ENCODE assay signal across 9 mouse cellular contexts in genomic region chr2:66184431-66185164, GRCm38 (mm10). TPM values are rescaled to one million over a fixed set of nuclear protein-coding genes. Genes with fewer than 3 reads are reported as not detected.
DNase-seq lines count a peak whose midpoint lies in the region; ATAC-seq and TF ChIP-seq lines count a peak whose summit lies in the region.
"Had no signal": no experiment of that assay in that cellular context is flagged by ENCODE, and none has a peak within 500 bp of the region (broad histone marks: within the 10 kb centered on the region; RNA-seq: fewer than 3 reads in every experiment).

No protein-coding gene starts in this region.

- H3K79me2 ChIP-seq in heart, adult 2 months (replicated peaks; ENCODE audit: control insufficient read depth, insufficient read depth, low read length) = no peaks in the 10 kb centered on the region

- H3K4me2 ChIP-seq in midbrain, embryonic 11.5 days = no peak overlapping the region
- H3K4me2 ChIP-seq in intestine, embryonic 16.5 days (ENCODE audit: low read depth, low read length) = no peak overlapping the region
- H3K4me2 ChIP-seq: liver, embryonic 13.5 days had no signal

- no peaks in the 10 kb centered on the region for H3K9me3 ChIP-seq in midbrain, embryonic 11.5 days (ENCODE audit: control insufficient read depth, low read length)
- H3K9me3 ChIP-seq in midbrain, embryonic 10.5 days (replicated peaks) = no peaks in the 10 kb centered on the region
- H3K9me3 ChIP-seq in intestine, embryonic 16.5 days (ENCODE audit: control insufficient read depth, low read length) = no peaks in the 10 kb centered on the region
- H3K9me3 ChIP-seq: liver, embryonic 13.5 days had no signal

- TF ChIP-seq EP300 in heart, adult 2 months (IDR thresholded peaks at IDR 0.05; ENCODE audit: insufficient read depth, low read depth, low read length) = no peak

- no peak for TF ChIP-seq POLR2A in heart, adult 2 months (IDR thresholded peaks at IDR 0.05; ENCODE audit: insufficient read depth, low read depth, low read length)

- peak; percentile 54; the same call in 1 of the 2 replicates for ATAC-seq in midbrain, embryonic 11.5 days (ENCODE audit: low FRiP score)
- ATAC-seq in intestine, embryonic 16.5 days = no peak

- no peaks in the 10 kb centered on the region for H3K36me3 ChIP-seq in heart, adult 2 months (ENCODE audit: control insufficient read depth, insufficient read depth, low read length)
- no peaks in the 10 kb centered on the region for H3K36me3 ChIP-seq in midbrain, embryonic 11.5 days (ENCODE audit: control insufficient read depth, insufficient read depth, low read length)
- H3K36me3 ChIP-seq in midbrain, embryonic 10.5 days = peaks cover 21% of the 10 kb centered on the region
- no peaks in the 10 kb centered on the region for H3K36me3 ChIP-seq in intestine, embryonic 16.5 days (ENCODE audit: control insufficient read depth, insufficient read depth, low read length)
- H3K36me3 ChIP-seq: liver, embryonic 13.5 days had no signal

- no peaks in the 10 kb centered on the region for H3K27me3 ChIP-seq in heart, adult 2 months (ENCODE audit: control insufficient read depth, insufficient read depth, low read length)
- no peaks in the 10 kb centered on the region for H3K27me3 ChIP-seq in midbrain, embryonic 11.5 days (ENCODE audit: control insufficient read depth, insufficient read depth, low read length)
- no peaks in the 10 kb centered on the region for H3K27me3 ChIP-seq in midbrain, embryonic 10.5 days (ENCODE audit: low read depth, poor library complexity, severe bottlenecking)
- H3K27me3 ChIP-seq in intestine, embryonic 16.5 days (replicated peaks; ENCODE audit: control insufficient read depth, insufficient read depth, low read length) = no peaks in the 10 kb centered on the region
- H3K27me3 ChIP-seq: liver, embryonic 13.5 days had no signal

- no peak overlapping the region for H3K9ac ChIP-seq in heart, adult 2 months (ENCODE audit: low read depth, low read length)
- H3K9ac ChIP-seq in midbrain, embryonic 11.5 days (ENCODE audit: low read length) = no peak overlapping the region
- H3K9ac ChIP-seq in intestine, embryonic 16.5 days (ENCODE audit: low read depth, low read length) = no peak overlapping the region
- H3K9ac ChIP-seq: liver, embryonic 13.5 days had no signal

- no peak overlapping the region for H3K27ac ChIP-seq in heart, adult 2 months
- no peak overlapping the region for H3K27ac ChIP-seq in midbrain, embryonic 11.5 days (ENCODE audit: low read depth, low read length)
- no peak overlapping the region for H3K27ac ChIP-seq in midbrain, embryonic 10.5 days (replicated peaks)
- no peak overlapping the region for H3K27ac ChIP-seq in intestine, embryonic 16.5 days (ENCODE audit: low read length)
- H3K27ac ChIP-seq: liver, embryonic 13.5 days had no signal

- DNase-seq in heart, adult 2 months = no peak
- no peak for DNase-seq in heart, adult 8-10 months (ENCODE audit: low spot score)
- DNase-seq in midbrain, embryonic 11.5 days (ENCODE audit: low spot score, missing footprints) = no peak
- no peak for DNase-seq in midbrain, embryonic 10.5 days (ENCODE audit: low spot score)
- peak; percentile 46 for DNase-seq in induced T-regulatory cell, adult 2 months (ENCODE audit: low read depth)
- peak; percentile 56 for DNase-seq in retina, postnatal 1 day
- no peak for DNase-seq in spleen, postnatal 10 days (ENCODE audit: low spot score in 2 of 2)
- DNase-seq: liver, embryonic 13.5 days had no signal

- WGBS in heart, adult 2 months = 69% methylated on average over 7 of the region's 7 CpGs
- WGBS in midbrain, embryonic 11.5 days = 81% methylated on average over 7 of the region's 7 CpGs
- 85% methylated on average over 7 of the region's 7 CpGs for WGBS in midbrain, embryonic 10.5 days
- WGBS in intestine, embryonic 16.5 days = 75% methylated on average over 7 of the region's 7 CpGs

- H3K4me1 ChIP-seq in heart, adult 2 months (ENCODE audit: control insufficient read depth, insufficient read depth, low read length) = no peaks in the 10 kb centered on the region
- peaks cover 6% of the 10 kb centered on the region; the same call in 1 of the 2 replicates for H3K4me1 ChIP-seq in midbrain, embryonic 11.5 days (ENCODE audit: control insufficient read depth, insufficient read depth, low read length)
- H3K4me1 ChIP-seq in midbrain, embryonic 10.5 days = peaks cover 20% of the 10 kb centered on the region
- H3K4me1 ChIP-seq in intestine, embryonic 16.5 days (ENCODE audit: control insufficient read depth, insufficient read depth, low read length) = no peaks in the 10 kb centered on the region
- H3K4me1 ChIP-seq: liver, embryonic 13.5 days had no signal

- H3K4me3 ChIP-seq in heart, adult 2 months = no peak overlapping the region
- no peak overlapping the region for H3K4me3 ChIP-seq in midbrain, embryonic 11.5 days (ENCODE audit: low read depth, low read length)
- H3K4me3 ChIP-seq in midbrain, embryonic 10.5 days = no peak overlapping the region
- H3K4me3 ChIP-seq in intestine, embryonic 16.5 days (ENCODE audit: low read length) = no peak overlapping the region
- H3K4me3 ChIP-seq: liver, embryonic 13.5 days had no signal

- intact Hi-C loops in heart, adult 2 months (cut with DNase I) = loop anchor here (2.0 kb wide), 1 partner anchor 392 kb away; no protein-coding TSS in a partner anchor

- TF ChIP-seq CTCF in heart, adult 2 months (IDR thresholded peaks at IDR 0.05) = peak; percentile 60

RNA-seq across cellular contexts. Expression of gene Galnt3, which starts 59.8 kb away (rescaled TPM):
- total RNA-seq in heart, adult 2 months (2021) = under 1 TPM in 1 of 2 experiments, not detected in 1; 0.13 TPM
- polyA plus RNA-seq in heart, adult 2 months (2012; rRNA removed) = 0.18 and 0.59 TPM in 2 replicates
- total RNA-seq in heart, adult 8-10 months (2022) = not detected
- 0.37 and 1.1 TPM in 2 replicates for polyA plus RNA-seq in midbrain, embryonic 11.5 days (2014; fragmentation: Nextera tagmentation; extraction: Ambion mirVana)
- 0.30 and 0.82 TPM in 2 replicates for polyA plus RNA-seq in midbrain, embryonic 10.5 days (2016; fragmentation: Nextera tagmentation; extraction: Ambion mirVana)
- polyA plus RNA-seq in intestine, embryonic 16.5 days (2015; fragmentation: Nextera tagmentation; extraction: Ambion mirVana) = 13.0 and 16.0 TPM in 2 replicates

Comparison
In these comparisons a context has a peak if more than half of its experiments do, and no peak if none do; other contexts are left out.
1. DNase-seq: peak in induced T-regulatory cell, adult 2 months (single experiment) and retina, postnatal 1 day (single experiment); none in heart, adult 2 months (0 of 2), heart, adult 8-10 months (single experiment), midbrain, embryonic 11.5 days (single experiment), midbrain, embryonic 10.5 days (single experiment) and spleen, postnatal 10 days (0 of 2).